Mouse (Mus musculus) intestine, embryonic 16.5 days (tissue): ENCODE data around the gene Abcb9. TPM values are rescaled to one million over a fixed set of nuclear protein-coding genes. Genes with fewer than 3 reads are reported as not detected.

Experiments
- ATAC-seq: fragments of 200-750 bp; cut with Nextera tagmentation; 2 replicates; pipeline ENCODE4 v1.8.0; 2017; ENCODE audit warnings: moderate TSS enrichment, moderate library complexity
- H3K27ac ChIP-seq: fragments of 300-500 bp; sonication (generic); 2 replicates; pipeline ENCODE4 v1.5.1; 2014; ENCODE audit warnings: mild to moderate bottlenecking, low read length
- H3K27me3 ChIP-seq: fragments of 300-500 bp; sonication (generic); replicated peaks from 2 replicates; pipeline ENCODE4 v1.6.1; 2014; ENCODE audit warnings: low read length, control low read depth, mixed read lengths; ENCODE audit not compliant: control insufficient read depth, insufficient read depth
- H3K36me3 ChIP-seq: fragments of 300-500 bp; sonication (generic); 2 replicates; pipeline ENCODE4 v1.6.1; 2014; ENCODE audit warnings: low read length, control low read depth; ENCODE audit not compliant: control insufficient read depth, insufficient read depth
- H3K4me1 ChIP-seq: fragments of 300-500 bp; sonication (generic); 2 replicates; pipeline ENCODE4 v1.6.1; 2014; ENCODE audit warnings: low read length, control low read depth, mixed read lengths; ENCODE audit not compliant: control insufficient read depth, insufficient read depth
- H3K4me2 ChIP-seq: fragments of 300-500 bp; sonication (generic); 2 replicates; pipeline ENCODE4 v1.6.1; 2014; ENCODE audit warnings: low read depth, low read length, control low read depth
- H3K4me3 ChIP-seq: fragments of 300-500 bp; sonication (generic); 2 replicates; pipeline ENCODE4 v1.5.1; 2014; ENCODE audit warnings: mild to moderate bottlenecking, low read length
- H3K9ac ChIP-seq: fragments of 300-500 bp; sonication (generic); 2 replicates; pipeline ENCODE4 v1.6.1; 2014; ENCODE audit warnings: low read depth, low read length
- H3K9me3 ChIP-seq: fragments of 300-500 bp; sonication (generic); 2 replicates; pipeline ENCODE4 v1.6.1; 2016; ENCODE audit warnings: low read length, control low read depth; ENCODE audit not compliant: control insufficient read depth
- WGBS: fragments of 180-500 bp; shearing (Covaris S2); extraction: QIAGEN DNeasy Blood & Tissue Kit; methylation state at CpG from one replicate; pipeline ENCODE4 v1.1.7; 2014; 5-methylcytosine and 5-hydroxymethylcytosine counted together
- polyA plus RNA-seq: library from polyadenylated mRNA; unstranded; fragments of >200 nt; fragmentation: Nextera tagmentation; extraction: Ambion mirVana; gene quantifications from 2 replicates; pipeline ENCODE4 v1.2.1, GENCODE M21; 2015

Gene Abcb9
- polyA plus RNA-seq: 2.5 and 3.2 TPM in 2 replicates

DNA sequence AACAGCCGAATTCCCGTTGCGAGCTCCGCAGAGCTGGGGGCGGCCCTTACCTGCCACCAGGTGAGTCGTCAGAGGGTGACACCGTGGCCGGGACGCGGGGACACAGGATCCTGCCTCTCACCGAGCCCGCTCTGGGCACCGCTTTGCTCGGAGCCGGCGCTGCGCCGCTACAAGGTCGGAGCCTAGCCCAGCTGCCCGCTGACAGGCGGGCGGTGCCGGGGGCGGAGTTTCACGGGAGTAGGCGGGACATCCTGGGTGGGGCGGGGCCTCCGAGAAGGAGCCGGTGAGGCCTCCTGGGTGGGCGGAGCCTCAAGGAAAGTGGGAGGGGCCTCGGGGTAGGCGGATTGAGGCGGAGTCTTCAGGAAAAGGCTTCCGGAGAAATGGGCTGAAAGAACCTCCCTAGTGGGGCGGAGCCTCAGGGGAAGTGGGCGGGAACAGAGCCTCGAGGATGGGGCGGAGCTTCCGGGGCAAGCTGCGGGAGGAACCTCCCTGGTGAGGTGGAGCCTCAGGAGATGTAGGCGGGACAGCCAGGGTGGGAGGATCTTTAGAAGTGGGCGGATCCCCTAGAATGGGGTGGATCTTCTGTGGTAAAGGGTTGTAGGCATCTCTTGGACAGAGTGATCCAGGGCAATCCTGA lies at the start of gene Abcb9:
Gene Abcb9 (minus strand): TSS at position 203 of the 637 bp plus-strand sequence.
- Histone ChIP-seq H3K4me2 (peak within 1 kb of the TSS; percentile 95), H3K27me3 (no peaks in the 10 kb centered on the region), H3K27ac (no peak within 1 kb of the TSS), H3K9ac (peak within 1 kb of the TSS; percentile 69), H3K4me1 (peaks cover 13% of the 10 kb centered on the region), H3K9me3 (no peaks in the 10 kb centered on the region), H3K36me3 (no peaks in the 10 kb centered on the region), H3K4me3 (peak within 1 kb of the TSS; percentile 61)
- WGBS: 3% methylated on average over 42 of the region's 42 CpGs
- peak; percentile 84 for ATAC-seq

DNA sequence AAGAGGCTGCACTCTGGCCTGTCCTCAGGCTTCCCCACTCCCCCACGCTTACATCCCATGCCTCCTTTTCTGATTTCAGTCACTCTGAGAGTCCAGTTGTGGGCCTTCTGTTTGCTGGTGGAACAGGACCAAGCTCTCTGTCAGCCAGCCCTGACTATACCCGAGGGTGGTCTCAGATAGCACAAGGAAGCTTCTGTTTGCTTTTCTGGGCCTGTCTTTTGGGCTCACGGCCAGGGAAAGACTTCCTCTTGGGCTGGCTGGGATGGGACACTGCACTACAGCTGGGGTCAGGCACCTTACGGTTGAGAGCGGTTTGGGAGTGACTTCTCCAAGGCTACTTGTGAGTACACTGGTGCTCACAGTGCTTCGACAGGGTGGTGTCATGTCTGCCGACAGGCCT lies 42.5 kb upstream of the Abcb9 start:
- Histone ChIP-seq H3K4me2 (no peak overlapping the region), H3K9ac (no peak overlapping the region), H3K36me3 (peaks cover 6% of the 10 kb centered on the region; the same call in 1 of the 2 replicates), H3K4me3 (no peak overlapping the region), H3K27ac (no peak overlapping the region), H3K27me3 (no peaks in the 10 kb centered on the region), H3K9me3 (no peaks in the 10 kb centered on the region), H3K4me1 (no peaks in the 10 kb centered on the region)
- 63% methylated on average over 7 of the region's 7 CpGs for WGBS
- ATAC-seq: no peak

DNA sequence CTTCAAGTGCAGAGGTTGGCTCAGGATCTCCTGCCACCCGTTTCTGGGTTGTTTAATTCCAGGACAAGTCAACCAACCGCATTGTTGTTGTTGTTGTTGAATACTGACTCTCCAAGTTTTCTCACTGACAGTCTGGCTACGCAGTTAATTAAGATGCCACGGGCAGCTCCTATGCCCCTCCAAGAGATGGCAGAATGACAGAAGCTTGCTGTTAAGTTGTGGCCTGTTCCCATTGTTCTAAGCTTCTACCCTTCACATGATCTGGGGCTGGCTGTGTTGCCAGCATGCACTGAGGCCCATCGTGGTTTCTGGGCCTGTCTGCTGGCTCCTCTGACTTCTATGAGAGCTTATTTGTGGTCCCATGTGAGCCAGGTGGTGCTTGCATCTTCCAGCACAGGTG lies 38.7 kb upstream of the Abcb9 start:
- no peak for ATAC-seq
- Histone ChIP-seq H3K4me2 (no peak overlapping the region), H3K9ac (no peak overlapping the region), H3K9me3 (no peaks in the 10 kb centered on the region), H3K4me3 (no peak overlapping the region), H3K4me1 (no peaks in the 10 kb centered on the region), H3K36me3 (no peaks in the 10 kb centered on the region), H3K27me3 (no peaks in the 10 kb centered on the region), H3K27ac (no peak overlapping the region)
- WGBS: 84% methylated on average over 5 of the region's 5 CpGs

DNA sequence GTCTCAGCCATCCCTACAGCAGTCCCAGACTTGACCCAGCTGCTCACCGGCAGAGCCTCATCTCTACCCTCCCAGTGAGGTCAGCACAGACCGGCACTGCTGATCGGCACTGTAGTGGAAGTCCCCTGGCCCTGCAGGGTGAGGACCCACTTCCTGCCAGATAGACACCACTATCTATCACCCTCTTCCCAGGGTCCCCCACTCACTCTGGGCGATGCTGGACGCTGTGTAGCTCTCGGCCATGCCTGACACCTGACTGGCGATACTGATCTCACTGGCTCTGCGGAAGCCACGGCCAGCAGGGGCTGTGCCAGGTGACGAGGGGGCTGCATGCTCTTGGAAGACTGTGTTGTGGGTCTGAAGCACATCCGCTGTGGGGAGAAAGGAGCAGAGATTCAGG lies 29.5 kb upstream of the Abcb9 start:
- no peaks in the 10 kb centered on the region for H3K9me3 ChIP-seq
- WGBS: 89% methylated on average over 11 of the region's 11 CpGs
- peaks cover 7% of the 10 kb centered on the region; the same call in 1 of the 2 replicates for H3K36me3 ChIP-seq
- no peak overlapping the region for H3K4me3 ChIP-seq
- H3K27ac ChIP-seq: no peak overlapping the region
- H3K4me1 ChIP-seq: no peaks in the 10 kb centered on the region
- no peak overlapping the region for H3K4me2 ChIP-seq
- no peaks in the 10 kb centered on the region for H3K27me3 ChIP-seq
- H3K9ac ChIP-seq: no peak overlapping the region
- ATAC-seq: no peak

DNA sequence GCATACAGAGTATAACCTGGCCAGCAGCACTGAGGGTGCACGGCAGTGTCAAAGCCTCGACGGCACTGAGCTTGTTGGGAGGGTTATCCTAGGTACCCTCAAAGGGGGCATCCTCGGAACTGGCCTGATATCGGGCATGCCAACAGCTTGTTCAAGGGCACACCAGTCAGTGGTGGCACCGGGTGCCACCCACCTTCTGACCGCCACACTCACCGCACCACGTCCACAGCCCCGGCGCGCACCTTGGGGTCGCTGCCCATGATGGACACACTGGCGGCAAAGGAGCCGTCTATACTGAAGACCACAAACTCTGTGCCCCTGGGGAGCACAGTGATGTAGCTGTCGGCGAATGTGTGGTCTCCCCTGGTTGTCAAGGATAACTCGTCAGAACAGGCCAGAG lies 26.8 kb upstream of the Abcb9 start:
- H3K27ac ChIP-seq: no peak overlapping the region
- H3K27me3 ChIP-seq: no peaks in the 10 kb centered on the region
- 92% methylated on average over 18 of the region's 18 CpGs for WGBS
- peaks cover 11% of the 10 kb centered on the region; the same call in 1 of the 2 replicates for H3K36me3 ChIP-seq
- H3K9ac ChIP-seq: no peak overlapping the region
- no peak overlapping the region for H3K4me3 ChIP-seq
- no peaks in the 10 kb centered on the region for H3K9me3 ChIP-seq
- ATAC-seq: no peak
- peaks cover 3% of the 10 kb centered on the region; the same call in 1 of the 2 replicates for H3K4me1 ChIP-seq
- H3K4me2 ChIP-seq: no peak overlapping the region

DNA sequence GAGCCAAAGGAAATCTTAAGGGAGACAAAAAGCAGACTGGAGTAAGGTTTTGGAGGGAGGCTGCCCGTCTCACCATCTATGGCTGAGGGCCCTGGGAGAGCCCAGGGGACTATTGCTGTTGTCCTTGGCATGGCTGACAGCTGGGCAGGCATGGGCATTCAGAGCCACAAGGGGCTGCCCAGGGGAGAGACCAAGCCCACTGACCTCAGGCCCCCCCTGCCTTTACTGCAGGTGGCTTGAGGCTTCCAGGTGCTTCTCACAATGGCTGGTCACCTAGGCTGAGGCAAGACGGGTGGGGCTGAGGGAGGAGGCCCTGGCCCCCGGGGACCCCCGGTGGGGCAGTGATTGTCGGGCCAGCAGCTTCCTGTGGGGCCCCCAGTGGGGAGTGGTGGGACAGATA lies 23.6 kb upstream of the Abcb9 start:
- Histone ChIP-seq H3K27me3 (no peaks in the 10 kb centered on the region), H3K4me3 (no peak overlapping the region), H3K9me3 (no peaks in the 10 kb centered on the region), H3K4me1 (peaks cover 15% of the 10 kb centered on the region), H3K4me2 (no peak overlapping the region), H3K27ac (no peak overlapping the region), H3K36me3 (peaks cover 11% of the 10 kb centered on the region; the same call in 1 of the 2 replicates), H3K9ac (no peak overlapping the region)
- WGBS: 64% methylated on average over 5 of the region's 5 CpGs
- no peak for ATAC-seq

DNA sequence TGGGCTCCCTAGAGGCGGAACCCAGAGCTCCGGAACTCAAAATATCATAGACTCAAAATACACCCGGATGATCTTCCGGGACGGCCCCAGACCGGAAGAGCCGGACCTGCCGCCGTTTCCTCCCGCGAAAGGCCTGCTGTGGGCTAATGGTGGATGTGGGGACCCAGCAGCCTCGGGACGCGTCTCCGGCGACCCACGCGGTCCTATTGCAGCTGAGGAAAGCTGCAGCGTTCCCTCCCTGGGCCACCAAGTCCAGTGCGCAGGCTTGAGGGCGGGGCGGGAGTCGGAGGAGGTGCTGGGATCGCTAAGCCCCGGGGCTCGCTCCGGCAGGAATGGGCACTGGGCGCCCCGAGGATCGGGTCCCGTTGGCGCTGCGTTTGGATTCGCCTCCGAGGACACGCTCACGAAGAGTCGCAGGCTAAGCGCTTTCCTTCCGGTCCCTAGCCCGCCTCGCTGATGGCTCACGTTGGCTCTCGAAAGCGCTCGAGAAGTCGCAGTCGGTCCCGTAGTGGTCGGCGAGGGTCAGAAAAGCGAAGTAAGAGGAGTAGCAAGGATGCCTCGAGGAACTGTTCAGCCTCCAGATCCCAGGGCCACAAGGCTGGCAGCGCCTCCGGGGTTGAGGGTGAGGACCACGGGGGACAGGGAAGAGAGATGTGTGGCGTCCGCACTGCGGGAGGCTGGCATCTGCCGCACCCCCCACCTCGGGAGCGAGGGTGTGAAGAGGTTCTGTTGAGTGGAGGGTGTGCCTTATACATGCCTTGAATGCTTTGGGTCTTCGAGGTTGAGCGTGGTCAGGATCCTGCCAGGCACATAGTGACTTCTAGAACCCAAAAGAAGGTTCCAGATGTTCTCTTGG lies 20.6 kb upstream of the Abcb9 start, which contains the start of gene Arl6ip4:
Gene Arl6ip4 (plus strand): TSS at position 100 of the 856 bp plus-strand sequence.
- peak within 1 kb of the TSS; percentile 87 for H3K9ac ChIP-seq
- H3K27me3 ChIP-seq: no peaks in the 10 kb centered on the region
- H3K36me3 ChIP-seq: peaks cover 11% of the 10 kb centered on the region; the same call in 1 of the 2 replicates
- peak within 1 kb of the TSS; percentile 64 for H3K27ac ChIP-seq
- WGBS: 1% methylated on average over 64 of the region's 64 CpGs
- peak within 1 kb of the TSS; percentile 76 for H3K4me2 ChIP-seq
- no peak for ATAC-seq
- H3K4me1 ChIP-seq: peaks cover 24% of the 10 kb centered on the region
- no peaks in the 10 kb centered on the region for H3K9me3 ChIP-seq
- H3K4me3 ChIP-seq: peak within 1 kb of the TSS; percentile 69

DNA sequence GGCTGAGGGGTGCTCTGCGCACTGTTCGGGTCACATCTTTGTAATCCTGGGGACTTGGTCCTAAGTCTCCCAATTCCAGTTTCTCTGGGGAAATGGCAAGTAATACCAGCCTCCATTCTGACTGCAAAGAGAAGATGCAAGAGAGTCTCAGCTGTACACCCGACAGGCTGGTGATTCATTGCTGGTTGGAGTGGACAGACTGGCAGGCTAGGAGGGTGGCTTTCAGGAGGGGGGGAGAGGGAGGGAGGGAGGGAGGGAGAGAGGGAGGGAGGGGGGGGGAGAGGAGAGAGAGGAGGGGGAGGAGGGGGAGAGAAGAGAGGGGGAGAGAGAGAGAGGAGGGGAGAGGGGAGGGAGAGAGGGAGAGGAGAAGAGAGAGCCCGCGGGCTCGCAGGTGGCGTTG lies 19.9 kb upstream of the Abcb9 start:
- ATAC-seq: no peak
- peaks cover 11% of the 10 kb centered on the region; the same call in 1 of the 2 replicates for H3K36me3 ChIP-seq
- peak overlapping the region; percentile 87 for H3K9ac ChIP-seq
- H3K27me3 ChIP-seq: no peaks in the 10 kb centered on the region
- H3K9me3 ChIP-seq: no peaks in the 10 kb centered on the region
- peaks cover 27% of the 10 kb centered on the region for H3K4me1 ChIP-seq
- peak overlapping the region; percentile 64; the same call in 1 of the 2 replicates for H3K27ac ChIP-seq
- peak overlapping the region; percentile 69 for H3K4me3 ChIP-seq
- H3K4me2 ChIP-seq: peak overlapping the region; percentile 76
- WGBS: 22% methylated on average over 7 of the region's 7 CpGs

DNA sequence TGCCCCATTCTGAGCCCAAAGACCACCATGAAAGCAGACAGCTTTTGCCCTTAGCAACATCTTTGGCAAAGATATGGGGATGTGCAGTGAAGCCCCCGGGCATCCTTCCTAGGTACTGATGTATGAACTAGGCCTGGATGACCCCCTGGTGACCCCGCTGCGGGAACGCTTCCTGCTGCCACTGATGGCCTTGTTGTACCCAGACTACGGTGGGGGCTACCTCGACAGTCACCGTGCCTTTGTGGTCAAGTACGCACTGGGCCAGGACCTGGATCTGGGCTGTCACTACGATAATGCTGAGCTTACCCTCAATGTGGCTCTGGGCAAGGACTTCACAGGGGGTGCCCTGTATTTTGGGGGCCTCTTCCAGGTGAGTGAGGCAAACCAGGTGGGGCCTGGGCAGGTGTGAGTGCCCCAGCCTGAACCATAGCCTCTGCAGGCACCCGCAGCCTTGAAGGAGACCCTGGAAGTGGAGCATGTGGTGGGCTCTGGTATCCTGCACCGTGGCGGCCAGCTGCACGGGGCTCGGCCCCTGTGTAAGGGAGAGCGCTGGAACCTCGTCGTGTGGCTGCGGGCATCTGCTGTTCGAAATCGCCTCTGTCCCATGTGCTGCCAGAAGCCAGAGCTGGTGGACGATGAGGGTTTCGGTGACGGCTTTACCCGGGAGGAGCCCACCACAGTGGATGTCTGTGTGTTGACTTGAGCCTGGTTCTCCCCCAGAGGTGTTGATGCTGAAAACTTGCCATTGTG lies 18.9 kb upstream of the Abcb9 start:
- Histone ChIP-seq H3K9ac (no peak overlapping the region), H3K4me1 (peaks cover 27% of the 10 kb centered on the region), H3K4me2 (no peak overlapping the region), H3K36me3 (peaks cover 2% of the 10 kb centered on the region; the same call in 1 of the 2 replicates), H3K4me3 (no peak overlapping the region), H3K27ac (no peak overlapping the region), H3K9me3 (no peaks in the 10 kb centered on the region), H3K27me3 (no peaks in the 10 kb centered on the region)
- ATAC-seq: no peak
- 91% methylated on average over 24 of the region's 24 CpGs for WGBS
